Mouse (Mus musculus) CH12.LX (cell line): ENCODE measurements at regions not wholly inside any gene's neighbourhood (a gene's known extent, or its start where the extent isn't known, plus 50 kb on each side); places are given as distances from the start of the nearest gene placed in this dataset.

Experiments
- CHD1 ChIP-seq: IDR thresholded peaks from 2 replicates; pipeline ENCODE4 v1.6.1; 2012; ENCODE audit warnings: low read depth, low read length, improper control_type of control experiment, inconsistent platforms
- CHD2 ChIP-seq: IDR thresholded peaks from 2 replicates; pipeline ENCODE4 v1.6.1; 2011; ENCODE audit warnings: low read length, improper control_type of control experiment
- CTCF ChIP-seq, 2 experiments: IDR thresholded peaks in 1 of 2; conservative IDR thresholded peaks in 1 of 2; 2 replicates each; pipeline ENCODE4 v1.5.1; 2011 to 2012; ENCODE audit warnings: low read depth in 2 of 2, low read length in 2 of 2, improper control_type of control experiment in 1 of 2, inconsistent platforms in 1 of 2, mild to moderate bottlenecking in 1 of 2, moderate library complexity in 1 of 2
- EP300 ChIP-seq: IDR thresholded peaks from 2 replicates; pipeline ENCODE4 v1.6.1; 2011; ENCODE audit warnings: low read length, improper control_type of control experiment
- GABPA ChIP-seq: IDR thresholded peaks from 2 replicates; pipeline ENCODE4 v1.6.1; 2012; ENCODE audit warnings: low read depth, low read length, improper control_type of control experiment, inconsistent platforms; ENCODE audit not compliant: insufficient replicate concordance
- JUND ChIP-seq: conservative IDR thresholded peaks from 2 replicates; pipeline ENCODE4 v1.6.1; 2011; ENCODE audit warnings: low read depth, low read length, improper control_type of control experiment
- MXI1 ChIP-seq: IDR thresholded peaks from 2 replicates; pipeline ENCODE4 v1.6.1; 2011; ENCODE audit warnings: mild to moderate bottlenecking, low read depth, low read length, improper control_type of control experiment
- NELFE ChIP-seq: IDR thresholded peaks from 2 replicates; pipeline ENCODE4 v1.6.1; 2011; ENCODE audit warnings: low read depth, low read length, improper control_type of control experiment
- POLR2A ChIP-seq: IDR thresholded peaks from 2 replicates; pipeline ENCODE4 v1.6.1; 2011; ENCODE audit warnings: low read depth, mild to moderate bottlenecking, improper control_type of control experiment, low read length
- SIN3A ChIP-seq: IDR thresholded peaks from 2 replicates; pipeline ENCODE4 v1.6.1; 2012; ENCODE audit warnings: low read length, improper control_type of control experiment, inconsistent platforms
- SMC3 ChIP-seq: IDR thresholded peaks from 2 replicates; pipeline ENCODE4 v1.6.1; 2011; ENCODE audit warnings: low read depth, low read length, improper control_type of control experiment
- USF2 ChIP-seq: conservative IDR thresholded peaks from 2 replicates; pipeline ENCODE4 v1.6.1; 2011; ENCODE audit warnings: low read depth, low read length, improper control_type of control experiment

GRCm38 (mm10) chr4:105287419-105287818 lies 130.3 kb downstream of the Plpp3 start:
- TF ChIP-seq EP300 (no peak), MXI1 (no peak), POLR2A (no peak), CHD1 (no peak), NELFE (no peak), CTCF (conservative IDR thresholded peaks at IDR 0.05 in 1 of 2, IDR thresholded peaks at IDR 0.05 in 1 of 2; ENCODE audit: low read depth in 2 of 2, low read length in 2 of 2) (no peak), SIN3A (no peak), GABPA (no peak), CHD2 (no peak), SMC3 (no peak), USF2 (no peak), JUND (no peak)
